Mouse (Mus musculus): ENCODE data around the gene Dcaf1. TPM values are rescaled to one million over a fixed set of nuclear protein-coding genes. Genes with fewer than 3 reads are reported as not detected.

The Dcaf1 gene
- 52.8 TPM for polyA plus RNA-seq (2017; shearing (Covaris generic))

DNA sequence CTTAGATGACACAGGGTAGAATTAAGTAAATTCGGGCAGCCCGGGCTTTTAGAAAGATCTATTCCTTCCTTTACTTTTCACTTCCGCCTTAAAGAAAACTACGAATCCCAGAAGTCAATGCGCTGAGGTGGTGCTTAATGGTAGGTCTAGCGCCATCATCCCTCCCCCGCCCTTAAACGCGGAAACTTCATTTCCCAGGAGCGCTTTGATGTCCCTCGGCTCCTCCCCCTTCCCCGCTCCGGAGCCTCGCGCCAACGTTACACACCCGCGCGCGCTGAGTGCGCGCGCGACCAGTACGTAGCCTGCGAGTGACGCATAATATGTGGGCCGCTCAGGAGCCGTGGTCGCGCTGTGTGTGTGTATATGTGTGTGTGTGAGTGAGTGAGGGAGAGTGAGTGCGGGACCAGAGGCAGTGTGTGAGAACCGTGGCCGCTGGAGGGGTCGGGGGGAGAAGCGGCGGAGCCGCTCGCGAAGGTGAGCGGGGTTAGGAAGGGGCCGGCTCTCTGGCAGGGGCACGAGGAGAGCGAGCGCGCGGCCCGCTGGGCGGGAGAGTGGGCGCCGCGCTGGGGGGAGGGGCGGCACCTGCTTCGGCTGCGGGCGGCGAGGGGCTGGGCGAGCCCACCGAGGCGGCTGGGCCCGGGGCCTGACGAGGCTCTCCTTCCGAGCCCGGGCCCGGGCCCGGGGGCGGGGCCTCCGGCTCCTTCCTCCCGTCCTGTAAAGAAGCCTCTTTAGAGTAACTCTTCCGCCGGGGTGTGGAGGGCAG lies at the start of gene Dcaf1:
TSS of gene Dcaf1 (plus strand) at position 257 of the 763 bp plus-strand sequence.

GRCm38 (mm10) chr9:106788812-106789321 lies 32.8 kb upstream of the Dcaf1 start, which contains the start of gene Rad54l2:
Rad54l2 (minus strand) TSS chr9:106789194.

DNA sequence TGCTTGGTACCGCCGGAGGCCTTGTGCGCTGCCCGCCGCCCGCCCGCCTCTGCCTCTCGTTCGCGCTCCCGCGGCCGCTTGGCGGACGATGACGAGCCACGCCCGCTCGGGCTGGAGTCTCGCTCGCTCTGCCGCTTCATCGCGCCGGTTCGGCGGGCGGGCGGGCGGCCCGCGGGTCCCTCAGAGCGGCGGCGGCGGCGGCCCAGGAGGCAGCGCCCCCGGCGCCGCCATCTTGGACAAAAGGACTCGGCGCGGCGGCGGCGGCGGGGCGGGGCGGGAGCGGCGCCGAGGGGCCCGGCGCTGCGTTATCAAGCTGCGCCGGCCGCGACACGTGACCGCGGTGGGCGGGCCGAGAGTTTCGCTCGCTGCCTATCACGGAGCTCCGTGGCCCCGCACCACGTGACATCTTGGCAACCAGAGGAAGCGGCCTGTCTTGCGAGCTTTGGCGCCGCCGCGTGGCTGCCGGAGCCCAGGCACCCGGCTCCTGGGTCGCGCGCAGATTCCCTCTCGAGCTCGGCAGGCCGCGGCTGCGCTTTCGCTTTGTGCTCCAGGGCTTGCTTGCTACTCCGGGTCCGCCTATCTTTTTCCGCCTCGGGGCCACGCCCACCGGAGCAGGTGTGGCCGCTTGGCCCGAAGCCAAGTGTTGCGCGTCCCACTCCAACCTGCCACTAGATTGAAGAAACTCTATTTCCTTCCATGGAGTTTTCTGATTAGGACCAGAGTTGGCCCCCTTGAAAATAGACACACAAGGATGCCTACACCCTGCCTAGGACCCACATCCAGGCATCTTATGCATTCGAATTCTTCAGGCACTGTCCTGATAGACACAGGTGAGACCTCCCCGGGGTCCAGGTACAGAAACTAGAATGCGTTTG lies 65.4 kb downstream of the Dcaf1 start, which contains the start of gene Rbm15b:
TSS of gene Rbm15b (minus strand) at position 601 of the 875 bp plus-strand sequence.

DNA sequence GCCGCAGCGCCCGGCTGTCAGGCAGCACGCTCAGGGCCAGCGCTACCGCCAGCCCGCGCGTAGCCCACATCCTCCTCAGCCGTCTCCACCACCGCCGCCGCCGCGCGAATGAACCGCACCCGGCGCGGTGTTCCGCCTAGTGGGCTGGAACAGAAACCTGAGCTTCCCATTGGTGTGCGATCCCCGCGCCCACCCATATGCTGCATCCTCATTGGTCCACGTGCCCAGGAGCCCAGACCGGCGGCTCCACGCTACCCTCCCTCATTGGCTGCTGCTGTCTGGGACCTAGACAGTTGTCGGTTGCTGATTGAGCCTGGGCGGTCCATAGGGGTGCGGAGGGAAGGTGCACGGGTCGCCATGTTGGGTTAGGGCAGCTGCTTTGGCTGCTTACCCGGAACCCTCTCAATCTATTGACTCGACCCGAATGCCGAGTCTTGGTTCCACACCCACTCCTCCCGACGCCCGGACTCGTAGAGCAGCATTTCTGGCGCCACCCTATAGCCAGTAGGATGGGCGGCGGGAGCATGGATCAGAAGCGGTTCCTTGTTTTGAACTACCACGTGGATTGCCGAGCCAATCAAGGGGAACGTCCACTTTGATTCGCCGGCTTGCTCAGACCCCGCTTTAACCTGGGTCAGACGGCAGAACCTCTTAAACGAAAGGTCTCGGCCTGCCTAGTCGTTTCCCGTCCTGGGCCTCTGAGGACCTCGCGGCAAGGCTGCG lies 70.3 kb downstream of the Dcaf1 start, which contains the start of gene Manf:
TSS of gene Manf (minus strand) at position 151 of the 723 bp plus-strand sequence.

Other genes with a start within 250 kb of the Dcaf1 start
- not detected for gene Iqcf6, start 195.3 kb upstream of the Dcaf1 start, polyA plus RNA-seq (2017; shearing (Covaris generic))
- gene Grm2, start 165.8 kb upstream of the Dcaf1 start, polyA plus RNA-seq (2017; shearing (Covaris generic)) = not detected
- 77.6 TPM for gene Tex264, start 135.9 kb upstream of the Dcaf1 start, polyA plus RNA-seq (2017; shearing (Covaris generic))
- 4.4 TPM for gene Rad54l2, start 32.7 kb upstream of the Dcaf1 start, polyA plus RNA-seq (2017; shearing (Covaris generic))
- 1.7 TPM for gene Rbm15b, start 65.6 kb downstream of the Dcaf1 start, polyA plus RNA-seq (2017; shearing (Covaris generic))
- 133 TPM for gene Manf, start 70.1 kb downstream of the Dcaf1 start, polyA plus RNA-seq (2017; shearing (Covaris generic))

Data from inflammation-experienced regulatory T-cells, adult 16 weeks (primary cell).